Mouse (Mus musculus) embryonic fibroblast, embryonic 13.5 days (primary cell): ENCODE measurements around the gene Ppef2.

Experiments
- CTCF ChIP-seq: IDR thresholded peaks from 2 replicates; pipeline ENCODE4 v1.5.1; 2011; ENCODE audit warnings: mild to moderate bottlenecking, control low read depth, low read length, moderate library complexity, borderline replicate concordance; ENCODE audit not compliant: insufficient read depth
- POLR2A ChIP-seq: IDR thresholded peaks from 2 replicates; pipeline ENCODE4 v1.6.1; 2011; ENCODE audit warnings: low read depth, mild to moderate bottlenecking, control low read depth, low read length, moderate library complexity

GRCm38 (mm10) chr5:92230306-92230705 lies 25.8 kb downstream of the Ppef2 start:
- TF ChIP-seq CTCF (no peak), POLR2A (no peak)
